Mouse (Mus musculus) ES-Bruce4 (cell line): Measurements from ENCODE around the gene Nptn. TPM values are rescaled to one million over a fixed set of nuclear protein-coding genes. Genes with fewer than 3 reads are reported as not detected.

Experiments used
- H3K27ac ChIP-seq: 2 replicates; pipeline ENCODE4 v1.5.1; 2012; ENCODE audit warnings: low read length, inconsistent platforms; ENCODE audit not compliant: insufficient read depth
- H3K27me3 ChIP-seq: 2 replicates; pipeline ENCODE4 v1.6.1; 2012; ENCODE audit warnings: mild to moderate bottlenecking, low read length, inconsistent platforms; ENCODE audit not compliant: control insufficient read depth, poor library complexity, insufficient read depth, severe bottlenecking
- H3K36me3 ChIP-seq: 2 replicates; pipeline ENCODE4 v1.6.1; 2012; ENCODE audit warnings: inconsistent platforms, mild to moderate bottlenecking, low read length, moderate library complexity; ENCODE audit not compliant: control insufficient read depth, poor library complexity, insufficient read depth, severe bottlenecking
- H3K4me1 ChIP-seq: one replicate; pipeline ENCODE4 v1.8.1; 2011; ENCODE audit warnings: low read length; ENCODE audit not compliant: control insufficient read depth, insufficient read depth
- H3K4me3 ChIP-seq: 2 replicates; pipeline ENCODE4 v1.5.1; 2011; ENCODE audit warnings: low read depth, mild to moderate bottlenecking, low read length
- H3K9ac ChIP-seq: 2 replicates; pipeline ENCODE4 v1.6.1; 2012; ENCODE audit warnings: low read depth, mild to moderate bottlenecking, inconsistent platforms; ENCODE audit not compliant: poor library complexity, severe bottlenecking
- H3K9me3 ChIP-seq: replicated peaks from 2 replicates; pipeline ENCODE4 v1.6.1; 2012; ENCODE audit warnings: mild to moderate bottlenecking, low read length, inconsistent platforms; ENCODE audit not compliant: control insufficient read depth, poor library complexity, insufficient read depth, severe bottlenecking
- CTCF ChIP-seq: IDR thresholded peaks from one replicate; pipeline ENCODE4 v1.8.1; 2011; ENCODE audit warnings: low read depth, low read length
- EP300 ChIP-seq: IDR thresholded peaks from 2 replicates; pipeline ENCODE4 v1.6.1; 2011; ENCODE audit warnings: low read depth, low read length; ENCODE audit not compliant: insufficient read depth
- POLR2A ChIP-seq: IDR thresholded peaks from one replicate; pipeline ENCODE4 v1.8.1; 2011; ENCODE audit warnings: low read length; ENCODE audit not compliant: insufficient read depth
- polyA plus RNA-seq: library from polyadenylated mRNA; stranded (reverse); fragments of >200 nt; gene quantifications from 2 replicates; pipeline ENCODE4 v1.2.4, GENCODE M21; 2011; ENCODE audit warnings: low read depth; ENCODE audit not compliant: missing spikeins, insufficient read depth, insufficient read length

The Nptn gene
- polyA plus RNA-seq, 1 experiment: 91.4 TPM

- Histone ChIP-seq H3K9me3 (no peaks in the 10 kb centered on the region), H3K36me3 (peaks cover 3% of the 10 kb centered on the region), H3K27me3 (no peaks in the 10 kb centered on the region), H3K4me1 (no peaks in the 10 kb centered on the region), H3K9ac (no peak overlapping the region), H3K27ac (no peak overlapping the region), H3K4me3 (no peak overlapping the region)
- TF ChIP-seq EP300 (no peak), CTCF (no peak), POLR2A (no peak)
These were observed 48.4 kb downstream of the Nptn start for GRCm38 (mm10) chr9:58630441-58630840.

GRCm38 (mm10) chr9:58648406-58649264, 66.6 kb downstream of the Nptn start:
- Histone ChIP-seq H3K27ac (no peak overlapping the region), H3K9ac (no peak overlapping the region), H3K27me3 (no peaks in the 10 kb centered on the region), H3K9me3 (no peaks in the 10 kb centered on the region), H3K4me3 (no peak overlapping the region), H3K36me3 (peaks cover 5% of the 10 kb centered on the region), H3K4me1 (no peaks in the 10 kb centered on the region)
- TF ChIP-seq CTCF (no peak), POLR2A (no peak), EP300 (no peak)

- TF ChIP-seq POLR2A: no peak
- TF ChIP-seq EP300: no peak
- no peak for TF ChIP-seq CTCF
These were observed 67.2 kb downstream of the Nptn start for GRCm38 (mm10) chr9:58649265-58649626.

GRCm38 (mm10) chr9:58651993-58652392, 70.0 kb downstream of the Nptn start:
- no peaks in the 10 kb centered on the region for H3K9me3 ChIP-seq
- H3K27me3 ChIP-seq: no peaks in the 10 kb centered on the region
- H3K4me1 ChIP-seq: no peaks in the 10 kb centered on the region
- H3K9ac ChIP-seq: no peak overlapping the region
- no peaks in the 10 kb centered on the region; the same call in 1 of the 2 replicates for H3K36me3 ChIP-seq
- H3K27ac ChIP-seq: no peak overlapping the region
- no peak overlapping the region for H3K4me3 ChIP-seq
- no peak for TF ChIP-seq POLR2A
- TF ChIP-seq EP300: no peak
- no peak for TF ChIP-seq CTCF

More at GRCm38 (mm10) chr9:58649265-58649626, 67.2 kb downstream of the Nptn start:
- peaks cover 5% of the 10 kb centered on the region for H3K36me3 ChIP-seq
- no peaks in the 10 kb centered on the region for H3K27me3 ChIP-seq
- H3K9me3 ChIP-seq: no peaks in the 10 kb centered on the region
- no peaks in the 10 kb centered on the region for H3K4me1 ChIP-seq
- H3K9ac ChIP-seq: no peak overlapping the region
- H3K27ac ChIP-seq: peak overlapping the region; percentile 44; the same call in 1 of the 2 replicates
- no peak overlapping the region for H3K4me3 ChIP-seq

- no peak overlapping the region for H3K4me3 ChIP-seq
- no peaks in the 10 kb centered on the region for H3K4me1 ChIP-seq
- H3K9me3 ChIP-seq: no peaks in the 10 kb centered on the region
- TF ChIP-seq EP300 (no peak), POLR2A (no peak), CTCF (no peak)
- H3K27ac ChIP-seq: no peak overlapping the region
- no peak overlapping the region for H3K9ac ChIP-seq
- no peaks in the 10 kb centered on the region; the same call in 1 of the 2 replicates for H3K36me3 ChIP-seq
- H3K27me3 ChIP-seq: no peaks in the 10 kb centered on the region
These were observed 72.5 kb downstream of the Nptn start for GRCm38 (mm10) chr9:58654494-58654893.

GRCm38 (mm10) chr9:58656396-58656795, 74.4 kb downstream of the Nptn start:
- no peak overlapping the region for H3K9ac ChIP-seq
- H3K4me3 ChIP-seq: no peak overlapping the region
- no peak for TF ChIP-seq EP300
- peak; percentile 27 for TF ChIP-seq CTCF
- H3K36me3 ChIP-seq: no peaks in the 10 kb centered on the region; the same call in 1 of the 2 replicates
- H3K9me3 ChIP-seq: no peaks in the 10 kb centered on the region
- no peaks in the 10 kb centered on the region for H3K27me3 ChIP-seq
- no peak overlapping the region for H3K27ac ChIP-seq
- H3K4me1 ChIP-seq: no peaks in the 10 kb centered on the region
